Mouse (Mus musculus): ENCODE results near the gene Arfgap2.
A peak's percentile ranks its signal among the peaks of the same experiment; 100 is the strongest.

Arfgap2 gene

GRCm38 (mm10) chr2:91309546-91309945, 44.8 kb downstream of the Arfgap2 start:
- no peak for DNase-seq

GRCm38 (mm10) chr2:91312578-91313311, 48.0 kb downstream of the Arfgap2 start:
- DNase-seq = peak; percentile 28 to 49

GRCm38 (mm10) chr2:91314184-91314583, 49.4 kb downstream of the Arfgap2 start:
- DNase-seq = no peak

- DNase-seq = no peak
These were observed 56.1 kb downstream of the Arfgap2 start for GRCm38 (mm10) chr2:91320559-91321529.

- DNase-seq = no peak
These were observed 57.1 kb downstream of the Arfgap2 start for GRCm38 (mm10) chr2:91321923-91322322.

- no peak for DNase-seq
These were observed 57.7 kb downstream of the Arfgap2 start for GRCm38 (mm10) chr2:91322490-91322889.

GRCm38 (mm10) chr2:91324346-91324745, 59.6 kb downstream of the Arfgap2 start:
- DNase-seq = no peak

GRCm38 (mm10) chr2:91324761-91325421, 60.1 kb downstream of the Arfgap2 start:
- DNase-seq = peak; percentile 44 to 56
